Mouse (Mus musculus): Measurements from ENCODE around the gene Ahrr.

GRCm38 (mm10) chr13:74316386-74316785 is 24.3 kb upstream of the Ahrr start:
- TF ChIP-seq MAFK (IDR thresholded peaks at IDR 0.05; ENCODE audit: insufficient read depth, low read depth, low read length): no peak
- no peak for TF ChIP-seq ZC3H11A (IDR thresholded peaks at IDR 0.05; ENCODE audit: borderline replicate concordance, low read depth, low read length)

All from ES-E14 (cell line).